Mouse (Mus musculus) liver, postnatal 0 days (tissue): ENCODE data around the gene Dna2. TPM values are rescaled to one million over a fixed set of nuclear protein-coding genes. Genes with fewer than 3 reads are reported as not detected.

Experiments
- ATAC-seq: fragments of 200-750 bp; cut with Nextera tagmentation; 2 replicates; pipeline ENCODE4 v1.8.0; 2017; ENCODE audit warnings: mild to moderate bottlenecking, moderate library complexity
- DNase-seq: peaks from one replicate; pipeline ENCODE4 v3.0.0-alpha.2; 2016
- H3K27ac ChIP-seq: fragments of 300-500 bp; sonication (generic); 2 replicates; pipeline ENCODE4 v1.5.1; 2014; ENCODE audit warnings: antibody characterized with exemption, moderate library complexity, mild to moderate bottlenecking, low read depth
- H3K27me3 ChIP-seq: fragments of 300-500 bp; sonication (generic); 2 replicates; pipeline ENCODE4 v1.6.1; 2014; ENCODE audit warnings: low read length, control low read depth, mixed read lengths; ENCODE audit not compliant: insufficient read depth
- H3K36me3 ChIP-seq: fragments of 300-500 bp; sonication (generic); replicated peaks from 2 replicates; pipeline ENCODE4 v1.6.1; 2014; ENCODE audit warnings: mild to moderate bottlenecking, control low read depth, low read length, moderate library complexity, mixed read lengths; ENCODE audit not compliant: insufficient read depth
- H3K4me1 ChIP-seq: fragments of 300-500 bp; sonication (generic); 2 replicates; pipeline ENCODE4 v1.6.1; 2014; ENCODE audit warnings: antibody characterized with exemption, mild to moderate bottlenecking, control low read depth; ENCODE audit not compliant: insufficient read depth
- H3K4me2 ChIP-seq: fragments of 300-500 bp; sonication (generic); 2 replicates; pipeline ENCODE4 v1.6.1; 2014; ENCODE audit warnings: low read depth, mild to moderate bottlenecking, low read length, moderate library complexity, mixed read lengths
- H3K4me3 ChIP-seq: fragments of 300-500 bp; sonication (generic); 2 replicates; pipeline ENCODE4 v1.5.1; 2014; ENCODE audit warnings: low read depth, low read length
- H3K9ac ChIP-seq: fragments of 300-500 bp; sonication (generic); replicated peaks from 2 replicates; pipeline ENCODE4 v1.6.1; 2014; ENCODE audit warnings: mild to moderate bottlenecking, moderate library complexity
- H3K9me3 ChIP-seq: fragments of 300-500 bp; sonication (generic); 2 replicates; pipeline ENCODE4 v1.6.1; 2016; ENCODE audit warnings: mild to moderate bottlenecking, control low read depth, low read length, mixed read lengths
- CTCF ChIP-seq: sonication (generic); IDR thresholded peaks from 2 replicates; pipeline ENCODE4 v1.5.1; 2016; ENCODE audit warnings: antibody characterized with exemption, low read depth
- EP300 ChIP-seq: IDR thresholded peaks from 2 replicates; pipeline ENCODE4 v1.6.1; 2016; ENCODE audit warnings: antibody characterized with exemption, low read depth, mild to moderate bottlenecking
- WGBS: fragments of 180-500 bp; shearing (Covaris S2); extraction: QIAGEN DNeasy Blood & Tissue Kit; methylation state at CpG from one replicate; pipeline ENCODE4 v1.1.7; 2014; ENCODE audit not compliant: insufficient replicate concordance; 5-methylcytosine and 5-hydroxymethylcytosine counted together
- polyA plus RNA-seq: library from polyadenylated mRNA; unstranded; fragments of >200 nt; fragmentation: Nextera tagmentation; extraction: Ambion mirVana; gene quantifications from 2 replicates; pipeline ENCODE4 v1.2.1, GENCODE M21; 2015

Dna2 gene
- polyA plus RNA-seq, 1 experiment from 2014 or later: 10.6 TPM

DNA sequence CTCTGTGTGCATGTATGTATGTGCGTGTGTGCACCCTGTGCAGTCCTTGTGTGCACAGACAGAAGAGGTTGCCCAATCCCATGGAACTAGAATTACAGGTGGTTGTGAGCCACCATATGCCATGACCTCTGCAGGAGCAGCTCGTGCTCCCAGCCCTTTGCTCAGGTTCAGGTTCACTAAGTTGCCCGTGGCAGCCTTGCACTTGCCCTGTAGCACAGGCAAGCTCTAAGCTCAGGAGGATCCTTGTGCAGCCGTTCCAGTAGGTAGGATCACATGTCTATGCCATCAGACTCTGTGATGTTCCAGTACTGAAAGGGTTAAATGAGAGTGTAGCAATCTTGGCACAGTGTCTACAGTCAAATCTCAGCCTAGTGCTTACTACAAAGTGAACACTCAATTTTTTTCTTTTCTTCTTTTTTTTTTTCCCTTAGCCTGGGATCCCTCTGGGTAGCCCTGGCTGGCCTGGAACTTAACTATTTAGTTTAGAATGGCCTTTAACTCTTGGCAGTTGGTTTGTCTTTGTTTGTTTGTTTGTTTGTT is 22.7 kb upstream of the Dna2 start:
- Histone ChIP-seq H3K4me3 (no peak overlapping the region), H3K27ac (no peak overlapping the region), H3K9ac (no peak overlapping the region), H3K4me2 (no peak overlapping the region), H3K4me1 (peaks cover 16% of the 10 kb centered on the region), H3K36me3 (peaks cover 12% of the 10 kb centered on the region), H3K9me3 (no peaks in the 10 kb centered on the region), H3K27me3 (no peaks in the 10 kb centered on the region)
- DNase-seq: no peak
- ATAC-seq: no peak
- WGBS: 80% methylated on average over 4 of the region's 4 CpGs
- TF ChIP-seq EP300 (no peak), CTCF (no peak)

DNA sequence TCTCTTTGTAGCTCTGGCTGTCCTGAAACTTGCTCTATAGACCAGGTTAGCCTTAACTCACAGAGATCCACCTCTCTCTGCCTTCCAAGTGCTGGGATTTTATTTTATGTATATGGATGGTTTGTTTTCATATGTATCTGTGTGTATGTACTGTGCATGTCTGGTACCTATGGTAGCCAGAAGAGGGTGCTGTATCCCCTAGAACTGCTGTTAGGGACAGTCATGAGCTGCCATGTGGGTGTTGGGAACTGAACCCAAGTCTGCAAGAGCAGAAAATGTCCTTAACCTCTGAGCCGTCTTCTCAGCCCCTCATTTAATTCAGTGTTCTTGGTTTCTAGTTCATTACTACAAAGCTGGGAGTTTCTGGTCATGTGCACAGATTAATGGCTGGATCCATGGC is 14.4 kb upstream of the Dna2 start:
- ATAC-seq (no peak), DNase-seq (no peak)
- Histone ChIP-seq H3K9ac (no peak overlapping the region), H3K27me3 (no peaks in the 10 kb centered on the region), H3K36me3 (peaks cover 36% of the 10 kb centered on the region), H3K4me3 (no peak overlapping the region), H3K9me3 (no peaks in the 10 kb centered on the region), H3K4me2 (no peak overlapping the region), H3K27ac (no peak overlapping the region), H3K4me1 (no peaks in the 10 kb centered on the region)
- 90% methylated on average over 1 of the region's 1 CpGs for WGBS
- TF ChIP-seq EP300 (no peak), CTCF (peak; percentile 28; the same call in 1 of the 2 replicates)

DNA sequence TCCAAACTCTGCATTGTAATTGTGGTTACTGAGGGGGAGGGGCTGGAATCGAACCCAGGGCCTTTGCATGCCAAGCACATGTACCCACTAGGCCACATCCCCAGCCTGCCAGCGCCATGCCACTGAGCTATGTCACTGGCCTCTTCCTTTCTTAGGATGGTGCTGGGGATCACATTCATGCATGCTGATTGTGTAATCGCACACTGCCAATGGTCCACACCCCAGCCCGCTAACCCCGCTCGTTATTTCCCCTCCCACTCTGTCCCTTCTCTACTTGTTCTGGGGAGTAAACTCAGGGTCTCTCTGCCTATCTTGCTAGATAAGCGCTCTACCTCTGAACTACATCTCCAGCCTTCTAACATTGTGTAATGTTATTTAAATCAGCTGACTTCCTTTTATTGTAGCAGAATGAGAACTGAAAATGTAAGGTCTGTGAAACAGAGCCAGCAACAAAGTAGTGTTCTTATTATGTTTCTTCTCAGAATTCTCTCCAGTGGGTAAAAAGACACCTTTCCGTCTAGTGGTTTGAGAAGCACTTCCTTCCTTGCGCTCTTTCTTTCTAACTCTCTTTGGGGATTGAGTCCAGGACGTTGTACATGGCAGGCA is 1.7 kb upstream of the Dna2 start:
- TF ChIP-seq EP300: no peak
- no peak for TF ChIP-seq CTCF
- WGBS: 48% methylated on average over 10 of the region's 10 CpGs
- H3K4me2 ChIP-seq: 0 out of 2 replicates have a peak overlapping the region, but pooled peaks have one; percentile 4
- no peaks in the 10 kb centered on the region for H3K27me3 ChIP-seq
- DNase-seq (peak; percentile 34), ATAC-seq (peak; percentile 16; the same call in 1 of the 2 replicates)
- peaks cover 6% of the 10 kb centered on the region; the same call in 1 of the 2 replicates for H3K4me1 ChIP-seq
- 0 out of 2 replicates have a peak overlapping the region, but pooled peaks have one; percentile 19 for H3K27ac ChIP-seq
- H3K9ac ChIP-seq: no peak overlapping the region
- no peaks in the 10 kb centered on the region for H3K9me3 ChIP-seq
- H3K4me3 ChIP-seq: no peak overlapping the region
- peaks cover 24% of the 10 kb centered on the region for H3K36me3 ChIP-seq

DNA sequence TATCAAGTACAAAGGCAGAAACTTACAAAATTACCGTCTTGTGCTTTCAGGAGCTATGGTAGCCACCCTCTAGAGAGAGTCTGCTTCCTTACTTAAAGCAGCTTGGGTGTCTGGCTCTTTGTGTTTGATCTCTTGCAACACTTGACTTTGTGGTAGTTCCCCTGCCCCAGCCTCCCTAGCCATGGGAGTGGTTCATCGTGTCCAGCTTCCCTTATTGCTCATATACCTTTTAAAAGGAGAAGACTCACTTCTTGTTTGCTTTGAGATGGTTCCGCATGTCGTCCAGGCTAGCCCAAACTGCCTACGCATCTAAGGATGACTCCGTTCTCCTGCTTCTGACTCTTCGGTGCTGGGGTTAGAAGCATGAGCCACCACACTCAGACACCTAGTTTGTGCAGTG is 1.7 kb downstream of the Dna2 start:
- Histone ChIP-seq H3K36me3 (peaks cover 19% of the 10 kb centered on the region), H3K4me1 (peaks cover 6% of the 10 kb centered on the region; the same call in 1 of the 2 replicates), H3K4me3 (no peak overlapping the region), H3K4me2 (no peak overlapping the region), H3K27me3 (no peaks in the 10 kb centered on the region), H3K9ac (no peak overlapping the region), H3K9me3 (no peaks in the 10 kb centered on the region), H3K27ac (peak overlapping the region; percentile 87)
- DNase-seq (peak; percentile 39), ATAC-seq (peak; percentile 9; the same call in 1 of the 2 replicates)
- TF ChIP-seq CTCF (no peak), EP300 (no peak)
- WGBS: 68% methylated on average over 7 of the region's 7 CpGs

DNA sequence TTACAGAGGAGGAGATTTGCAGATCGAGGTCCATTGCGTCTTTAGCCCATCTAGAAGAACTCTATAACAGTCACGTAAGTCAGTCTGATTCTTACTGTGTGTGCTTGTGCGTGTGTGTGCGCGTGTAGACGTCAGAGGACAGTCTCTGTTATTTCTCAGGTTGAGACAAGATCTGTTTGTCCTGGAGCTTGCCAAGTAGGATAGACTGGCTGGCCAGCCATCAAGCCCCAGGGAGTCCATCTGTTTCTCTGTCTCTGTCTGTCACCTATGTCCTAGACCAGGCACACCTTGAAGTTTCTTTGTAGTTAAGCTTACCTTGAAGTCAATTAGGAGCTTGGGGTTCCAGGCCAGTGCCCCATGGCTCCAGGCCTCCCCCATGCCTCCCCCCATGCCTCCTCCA is 17.1 kb downstream of the Dna2 start:
- DNase-seq: no peak
- no peaks in the 10 kb centered on the region for H3K9me3 ChIP-seq
- H3K36me3 ChIP-seq: peaks cover 68% of the 10 kb centered on the region
- TF ChIP-seq CTCF: no peak
- TF ChIP-seq EP300: no peak
- 85% methylated on average over 7 of the region's 7 CpGs for WGBS
- H3K4me2 ChIP-seq: no peak overlapping the region
- no peak overlapping the region for H3K4me3 ChIP-seq
- no peaks in the 10 kb centered on the region for H3K27me3 ChIP-seq
- peaks cover 3% of the 10 kb centered on the region; the same call in 1 of the 2 replicates for H3K4me1 ChIP-seq
- no peak overlapping the region for H3K27ac ChIP-seq
- no peak for ATAC-seq
- H3K9ac ChIP-seq: no peak overlapping the region

DNA sequence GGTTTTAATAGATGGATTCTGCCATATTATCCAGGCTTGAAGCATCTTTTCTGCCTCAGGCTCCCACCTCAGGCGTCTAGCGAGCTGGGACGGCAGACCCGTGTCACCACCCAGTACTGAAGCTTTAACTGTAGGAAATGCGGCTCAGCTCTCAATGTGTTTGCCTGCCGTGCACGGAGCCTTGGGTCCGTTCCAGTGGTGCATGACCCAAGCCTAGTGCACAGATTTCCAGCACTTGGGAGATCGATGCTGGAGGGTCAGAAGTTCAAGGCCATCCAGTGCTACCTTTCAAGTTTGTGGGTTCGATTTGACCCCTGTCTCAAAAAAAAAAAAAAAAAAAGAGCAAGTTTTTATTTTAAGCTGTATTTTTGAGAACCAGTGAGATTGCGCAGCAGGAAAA is 19.0 kb downstream of the Dna2 start:
- no peak overlapping the region for H3K27ac ChIP-seq
- H3K4me1 ChIP-seq: peaks cover 3% of the 10 kb centered on the region; the same call in 1 of the 2 replicates
- WGBS: 69% methylated on average over 11 of the region's 11 CpGs
- H3K9me3 ChIP-seq: no peaks in the 10 kb centered on the region
- peaks cover 67% of the 10 kb centered on the region for H3K36me3 ChIP-seq
- ATAC-seq (peak; percentile 76), DNase-seq (peak; percentile 57)
- no peaks in the 10 kb centered on the region for H3K27me3 ChIP-seq
- no peak overlapping the region for H3K9ac ChIP-seq
- H3K4me2 ChIP-seq: no peak overlapping the region
- no peak for TF ChIP-seq EP300
- no peak for TF ChIP-seq CTCF
- H3K4me3 ChIP-seq: no peak overlapping the region
